Mouse (Mus musculus) G1E (cell line): ENCODE measurements around the gene Ace3.

ENCODE experiments used
- CTCF ChIP-seq: IDR thresholded peaks from 2 replicates; pipeline ENCODE4 v1.5.1; 2012; ENCODE audit warnings: low read depth, low read length, inconsistent platforms, mixed read lengths
- GATA1 ChIP-seq: IDR thresholded peaks from 2 replicates; pipeline ENCODE4 v1.6.1; 2012; ENCODE audit warnings: borderline replicate concordance, low read length, inconsistent platforms, mixed read lengths

DNA sequence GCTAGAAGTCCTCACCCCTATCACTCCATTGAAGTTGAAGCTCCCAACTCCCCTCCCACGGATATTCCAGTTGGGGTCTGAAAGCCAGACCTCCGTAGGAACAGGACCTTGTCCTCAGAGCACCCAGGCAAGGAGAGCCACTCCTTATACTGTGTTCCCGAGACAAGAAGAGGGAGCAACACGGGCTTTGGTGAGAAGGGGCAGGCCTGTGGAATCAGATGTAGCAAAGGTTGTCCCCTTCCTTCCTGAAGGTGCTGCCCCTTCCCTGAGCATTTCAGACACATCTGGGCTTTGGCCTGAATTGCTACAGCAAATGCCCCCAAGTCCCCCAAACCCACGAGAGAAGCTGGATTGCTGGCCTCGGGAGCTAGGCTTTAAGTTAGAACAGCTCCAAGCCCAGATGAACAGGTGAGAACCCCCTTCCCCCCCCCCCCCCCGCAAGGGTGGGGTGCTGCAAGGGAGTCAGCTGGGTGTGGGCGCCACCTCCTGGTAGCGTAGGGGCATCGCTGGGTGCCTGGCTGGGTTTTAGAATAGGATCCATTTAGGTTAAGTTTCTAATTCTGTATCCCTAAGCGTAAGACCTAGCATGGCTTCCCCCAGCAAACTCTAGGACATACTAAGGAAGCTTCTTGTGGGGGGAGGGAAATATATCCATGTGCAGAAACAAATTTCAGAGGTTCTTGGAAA lies 32.1 kb downstream of the Ace3 start:
- TF ChIP-seq CTCF: peak; percentile 48; the same call in 1 of the 2 replicates
- TF ChIP-seq GATA1: no peak
